Mouse (Mus musculus) forebrain, embryonic 15.5 days (tissue): ENCODE data around the gene Resf1. TPM values are rescaled to one million over a fixed set of nuclear protein-coding genes. Genes with fewer than 3 reads are reported as not detected.
"Not testable (repeated sequence)": the region's sequence is repeated elsewhere in the genome, so short reads cannot be mapped to it uniquely, and the experiment has no call there.

ENCODE experiments used
- ATAC-seq: fragments of 200-750 bp; cut with Nextera tagmentation; replicated peaks from 2 replicates; pipeline ENCODE4 v1.8.0; 2017; ENCODE audit warnings: mild to moderate bottlenecking, moderate TSS enrichment, moderate library complexity
- H3K27ac ChIP-seq: fragments of 300-500 bp; sonication (generic); replicated peaks from 2 replicates; pipeline ENCODE4 v1.5.1; 2015; ENCODE audit warnings: mild to moderate bottlenecking, inconsistent platforms
- H3K27me3 ChIP-seq: fragments of 300-500 bp; sonication (generic); 2 replicates; pipeline ENCODE4 v1.6.1; 2015; ENCODE audit warnings: inconsistent platforms
- H3K36me3 ChIP-seq: fragments of 300-500 bp; sonication (generic); 2 replicates; pipeline ENCODE4 v1.6.1; 2015; ENCODE audit warnings: mild to moderate bottlenecking, inconsistent platforms
- H3K4me1 ChIP-seq: fragments of 300-500 bp; sonication (generic); 2 replicates; pipeline ENCODE4 v1.6.1; 2015; ENCODE audit warnings: inconsistent platforms
- H3K4me2 ChIP-seq: fragments of 300-500 bp; sonication (generic); replicated peaks from 2 replicates; pipeline ENCODE4 v1.6.1; 2015; ENCODE audit warnings: mild to moderate bottlenecking, inconsistent platforms
- H3K4me3 ChIP-seq: fragments of 300-500 bp; sonication (generic); 2 replicates; pipeline ENCODE4 v1.5.1; 2015; ENCODE audit warnings: mild to moderate bottlenecking, inconsistent platforms
- H3K9ac ChIP-seq: fragments of 300-500 bp; sonication (generic); replicated peaks from 2 replicates; pipeline ENCODE4 v1.6.1; 2015; ENCODE audit warnings: mild to moderate bottlenecking, inconsistent platforms
- H3K9me3 ChIP-seq: fragments of 300-500 bp; sonication (generic); 2 replicates; pipeline ENCODE4 v1.6.1; 2016; ENCODE audit warnings: inconsistent platforms
- WGBS: fragments of 180-500 bp; shearing (Covaris S2); methylation state at CpG from one replicate; pipeline ENCODE4 v1.1.7; 2015; ENCODE audit warnings: mixed read lengths; 5-methylcytosine and 5-hydroxymethylcytosine counted together
- polyA plus RNA-seq: library from polyadenylated mRNA; unstranded; fragments of >200 nt; fragmentation: Nextera tagmentation; extraction: Ambion mirVana; gene quantifications from 2 replicates; pipeline ENCODE4 v1.2.1, GENCODE M21; 2015

Gene Resf1
- 39.8 and 40.8 TPM in 2 replicates for polyA plus RNA-seq

DNA sequence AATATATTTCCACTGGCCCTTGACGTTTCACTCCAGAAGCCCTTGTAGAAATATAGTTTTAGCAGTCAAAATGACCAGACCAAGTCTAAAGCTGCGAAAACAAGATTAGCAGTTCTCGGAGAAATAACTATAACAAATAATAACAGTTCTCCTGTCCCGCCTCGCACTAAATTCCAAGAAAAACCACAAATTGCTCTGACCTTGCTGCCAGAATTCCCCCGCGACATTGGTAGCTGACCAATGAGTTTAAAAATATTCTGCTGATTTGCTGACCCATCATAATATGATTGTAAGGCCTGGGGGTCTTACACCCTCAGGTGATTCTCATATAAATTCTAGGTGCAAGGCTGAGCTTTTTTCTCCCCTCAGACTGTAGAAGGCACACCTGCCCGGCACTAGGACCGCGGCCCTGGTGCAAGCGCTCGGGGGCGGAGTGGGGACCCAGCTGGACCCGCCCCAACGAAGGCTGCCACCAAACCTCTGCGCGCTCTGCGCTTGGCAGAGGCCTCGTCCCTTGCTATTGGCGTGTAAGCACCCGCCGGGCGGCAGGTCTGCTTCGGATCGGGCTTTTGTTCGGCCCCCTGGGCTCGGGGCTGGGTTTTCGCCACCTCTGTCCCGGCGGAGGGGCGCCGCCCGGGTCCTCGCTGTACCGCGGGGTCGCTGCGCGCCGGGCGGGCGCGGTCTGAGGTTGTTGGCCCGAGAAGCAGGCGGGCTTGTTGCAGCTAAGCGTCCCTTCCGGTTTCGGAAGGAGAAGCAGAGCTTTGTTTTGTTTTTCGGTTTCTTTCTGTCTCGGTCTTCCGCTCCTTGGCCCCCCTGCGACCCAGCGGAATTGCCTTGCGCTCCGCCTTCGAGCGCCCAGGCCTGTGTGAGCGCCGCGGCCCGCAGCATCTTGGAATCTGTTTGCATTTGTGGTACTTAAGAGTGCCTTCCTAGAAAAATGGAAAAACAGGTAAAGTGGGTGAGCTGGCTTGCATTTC is at the start of gene Resf1:
Resf1 (plus strand) TSS at position 459 of the 977 bp plus-strand sequence.
- no peaks in the 10 kb centered on the region for H3K9me3 ChIP-seq
- peak within 1 kb of the TSS; percentile 87 for H3K4me3 ChIP-seq
- peaks cover 20% of the 10 kb centered on the region for H3K4me1 ChIP-seq
- H3K27ac ChIP-seq, result peak within 1 kb of the TSS; percentile 98
- no peaks in the 10 kb centered on the region for H3K27me3 ChIP-seq
- WGBS, result 4% methylated on average over 61 of the region's 61 CpGs
- peak; percentile 100 for ATAC-seq
- H3K4me2 ChIP-seq, result peak within 1 kb of the TSS; percentile 45
- H3K9ac ChIP-seq, result peak within 1 kb of the TSS; percentile 98
- H3K36me3 ChIP-seq, result peaks cover 15% of the 10 kb centered on the region; the same call in 1 of the 2 replicates

DNA sequence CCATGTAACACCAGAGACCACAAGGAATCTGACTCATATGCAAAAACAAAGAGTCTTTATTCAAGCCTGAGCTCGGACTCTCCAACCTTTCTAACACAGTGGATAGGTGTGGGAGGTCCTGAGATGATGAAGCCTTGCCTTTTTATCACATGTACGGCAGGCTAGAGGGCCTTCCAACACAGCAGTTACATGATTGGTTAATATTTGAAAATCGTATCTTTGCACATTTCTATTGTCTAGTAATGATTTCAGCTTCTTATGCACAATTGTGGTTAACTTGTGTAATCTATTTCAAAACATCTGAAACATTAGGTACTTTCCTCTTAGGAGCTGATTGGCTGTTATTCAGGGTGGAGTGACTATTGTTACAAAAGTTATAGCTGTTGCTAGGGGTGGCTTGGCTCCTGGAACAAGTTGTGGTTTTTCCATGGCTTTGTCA is 48.4 kb upstream of the Resf1 start:
- no peaks in the 10 kb centered on the region for H3K27me3 ChIP-seq
- no peaks in the 10 kb centered on the region for H3K4me1 ChIP-seq
- 70% methylated on average over 3 of the region's 3 CpGs for WGBS
- H3K4me2 ChIP-seq, result no peak overlapping the region
- no peak overlapping the region for H3K4me3 ChIP-seq
- H3K9ac ChIP-seq, result no peak overlapping the region
- no peak overlapping the region for H3K27ac ChIP-seq
- H3K36me3 ChIP-seq, result no peaks in the 10 kb centered on the region
- no peak for ATAC-seq
- no peaks in the 10 kb centered on the region for H3K9me3 ChIP-seq

DNA sequence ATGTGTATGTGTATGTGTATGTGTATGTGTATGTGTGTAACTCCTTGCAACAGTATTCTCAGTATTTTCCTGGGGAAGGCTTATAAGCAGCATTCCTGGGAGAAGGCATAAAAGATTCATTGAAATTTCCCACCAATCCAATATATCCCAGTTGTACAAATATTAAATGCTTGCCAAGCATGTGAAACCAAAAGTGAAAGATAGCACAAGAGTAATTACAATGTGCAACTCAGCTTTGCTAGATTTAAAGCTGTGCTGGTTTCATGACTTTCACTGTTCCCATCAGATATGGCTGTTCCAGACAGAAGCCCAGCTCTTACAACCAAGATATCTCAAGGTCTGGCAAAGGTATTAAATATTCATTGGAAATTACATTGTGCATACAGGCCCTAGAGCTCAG is 41.3 kb upstream of the Resf1 start:
- Histone ChIP-seq H3K4me3 (no peak overlapping the region), H3K4me1 (no peaks in the 10 kb centered on the region), H3K36me3 (no peaks in the 10 kb centered on the region), H3K9ac (no peak overlapping the region), H3K4me2 (no peak overlapping the region), H3K27me3 (no peaks in the 10 kb centered on the region), H3K27ac (no peak overlapping the region), H3K9me3 (no peaks in the 10 kb centered on the region)
- no peak for ATAC-seq

DNA sequence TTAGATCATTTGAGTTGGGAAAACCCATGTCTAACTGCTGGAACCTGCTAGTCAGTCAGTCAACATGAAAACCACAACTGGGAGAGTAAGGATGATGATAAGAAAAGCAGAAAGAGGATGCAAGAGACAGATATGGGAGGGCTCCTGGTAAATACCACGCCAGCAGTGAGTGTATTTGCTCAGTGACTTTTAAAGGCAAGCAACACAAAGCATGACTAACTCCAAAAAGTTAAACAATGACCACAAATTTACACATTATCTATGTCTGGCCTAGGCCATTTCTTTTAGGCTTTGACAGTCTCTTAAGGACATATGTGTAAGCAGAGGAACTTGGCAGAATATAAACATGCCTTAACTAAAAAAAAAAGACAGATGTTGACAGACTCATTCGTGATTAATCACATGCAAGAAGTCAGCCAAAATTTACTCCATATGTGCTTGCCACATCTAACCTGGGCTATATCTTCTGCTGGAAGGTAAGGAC is 30.9 kb upstream of the Resf1 start:
- Histone ChIP-seq H3K36me3 (no peaks in the 10 kb centered on the region), H3K27ac (no peak overlapping the region), H3K4me2 (no peak overlapping the region), H3K9ac (no peak overlapping the region), H3K4me3 (no peak overlapping the region), H3K4me1 (no peaks in the 10 kb centered on the region), H3K9me3 (peaks cover 10% of the 10 kb centered on the region; the same call in 1 of the 2 replicates), H3K27me3 (no peaks in the 10 kb centered on the region)
- 83% methylated on average over 2 of the region's 2 CpGs for WGBS
- ATAC-seq, result no peak

DNA sequence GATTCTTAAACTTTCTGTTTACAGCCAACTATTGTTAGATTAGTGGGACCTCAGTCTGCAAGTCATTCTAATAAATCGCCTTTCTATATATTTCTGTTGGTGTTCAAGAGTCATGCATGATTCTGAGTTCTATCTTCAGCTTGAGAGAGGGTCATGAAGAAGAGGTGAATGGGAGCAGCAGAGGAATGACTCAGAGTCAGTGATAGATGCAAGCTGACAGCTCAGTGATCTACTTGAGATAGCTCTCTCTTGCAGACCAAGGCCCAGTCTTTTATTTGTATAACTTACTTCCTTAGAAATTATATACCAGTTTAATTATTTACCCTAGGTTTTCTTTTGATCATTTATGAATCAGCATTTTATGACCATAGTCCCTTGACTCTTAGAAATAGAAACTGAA is 30.3 kb upstream of the Resf1 start:
- Histone ChIP-seq H3K4me2 (no peak overlapping the region), H3K27me3 (no peaks in the 10 kb centered on the region), H3K9ac (no peak overlapping the region), H3K27ac (no peak overlapping the region), H3K4me1 (no peaks in the 10 kb centered on the region), H3K4me3 (no peak overlapping the region), H3K36me3 (no peaks in the 10 kb centered on the region), H3K9me3 (peaks cover 10% of the 10 kb centered on the region; the same call in 1 of the 2 replicates)
- 86% methylated on average over 1 of the region's 1 CpGs for WGBS
- no peak for ATAC-seq

DNA sequence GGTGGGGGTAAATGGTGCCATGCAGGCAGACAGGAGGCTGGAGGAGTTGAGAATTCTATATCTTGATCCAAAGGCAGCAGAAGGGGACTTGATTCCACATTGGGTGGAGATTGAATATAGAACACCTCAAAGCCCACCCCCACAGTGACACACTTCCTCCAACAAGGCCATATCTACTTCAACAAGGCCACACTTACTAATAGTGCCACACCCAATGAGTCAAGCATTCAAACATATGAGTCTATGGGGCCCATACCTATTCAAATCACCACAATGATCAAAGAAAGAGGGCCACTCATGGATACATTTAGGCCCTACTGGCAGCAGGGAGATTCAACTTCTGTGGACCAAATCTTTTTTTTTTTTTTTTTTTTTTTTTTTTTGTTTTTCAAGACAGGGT is 28.7 kb upstream of the Resf1 start:
- Histone ChIP-seq H3K4me3 (no peak overlapping the region), H3K27ac (no peak overlapping the region), H3K36me3 (no peaks in the 10 kb centered on the region), H3K4me2 (no peak overlapping the region), H3K9me3 (peaks cover 10% of the 10 kb centered on the region; the same call in 1 of the 2 replicates), H3K9ac (no peak overlapping the region), H3K4me1 (no peaks in the 10 kb centered on the region), H3K27me3 (no peaks in the 10 kb centered on the region)
- ATAC-seq, result no peak

DNA sequence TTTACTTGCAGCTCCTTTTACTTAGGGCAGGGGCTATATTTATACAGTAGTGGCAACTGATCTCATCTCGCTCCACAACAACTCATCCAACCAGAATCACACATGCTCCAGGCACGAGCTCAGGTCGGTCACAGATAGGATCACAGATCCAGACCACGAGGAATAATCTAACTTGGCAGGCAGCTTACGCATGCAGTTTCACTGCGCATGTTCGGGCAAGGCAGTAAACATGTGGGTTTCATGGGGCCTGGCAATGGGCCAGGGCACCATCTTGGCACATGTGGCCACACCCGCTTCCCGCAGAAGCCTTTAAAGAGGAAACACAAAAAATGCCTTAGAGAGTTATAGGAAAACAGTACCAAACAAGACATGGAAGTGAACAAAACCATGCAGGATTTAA is 21.0 kb upstream of the Resf1 start:
- not testable (repeated sequence) for H3K4me1 ChIP-seq, H3K36me3 ChIP-seq, H3K9me3 ChIP-seq, H3K27ac ChIP-seq, H3K4me2 ChIP-seq, H3K4me3 ChIP-seq, H3K27me3 ChIP-seq, H3K9ac ChIP-seq, ATAC-seq
- 88% methylated on average over 9 of the region's 9 CpGs for whole genome bisulfite sequencing

DNA sequence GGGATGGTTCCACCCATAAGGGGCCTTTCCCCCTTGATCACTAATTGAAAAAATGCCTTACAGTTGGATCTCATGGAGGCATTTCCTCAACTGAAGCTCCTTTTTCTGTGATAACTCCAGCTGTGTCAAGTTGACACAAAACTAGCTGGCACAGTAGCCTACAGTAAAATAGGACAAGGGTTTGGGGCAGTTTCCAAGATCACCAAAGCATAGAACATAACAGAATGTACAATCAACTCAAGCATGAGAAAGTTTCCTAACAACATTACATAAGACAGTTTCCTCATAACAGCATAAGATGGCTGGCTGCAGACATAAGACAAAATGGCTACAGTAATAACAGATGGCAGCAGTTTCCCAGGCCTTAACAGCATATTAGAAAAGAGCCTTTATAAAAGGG is 6.0 kb upstream of the Resf1 start:
- not testable (repeated sequence) for H3K27ac ChIP-seq, H3K4me1 ChIP-seq, H3K9ac ChIP-seq, ATAC-seq, H3K4me2 ChIP-seq, H3K27me3 ChIP-seq, H3K4me3 ChIP-seq, H3K9me3 ChIP-seq, H3K36me3 ChIP-seq

DNA sequence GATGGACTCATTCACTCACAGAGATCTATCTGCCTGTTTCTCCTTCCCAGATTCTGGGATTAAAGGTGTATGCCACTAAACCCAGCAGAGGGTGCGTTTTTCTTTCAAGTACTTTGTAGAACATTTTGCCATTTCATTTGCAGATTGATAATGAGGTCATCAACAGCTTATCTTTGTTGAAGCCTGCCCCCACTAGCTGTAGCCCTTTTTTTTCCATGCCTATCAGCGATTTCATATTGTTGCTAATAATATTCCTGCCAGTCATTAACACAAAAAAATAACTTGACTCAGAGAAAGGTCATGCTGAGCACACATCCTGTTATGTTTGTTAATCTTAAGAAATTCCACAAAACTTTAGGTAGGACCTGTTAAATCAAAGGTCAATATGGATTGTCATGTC is 2.1 kb upstream of the Resf1 start:
- Histone ChIP-seq H3K36me3 (peaks cover 6% of the 10 kb centered on the region; the same call in 1 of the 2 replicates), H3K4me1 (peaks cover 20% of the 10 kb centered on the region), H3K9me3 (no peaks in the 10 kb centered on the region), H3K9ac (no peak overlapping the region), H3K4me3 (no peak overlapping the region), H3K4me2 (no peak overlapping the region), H3K27me3 (no peaks in the 10 kb centered on the region), H3K27ac (no peak overlapping the region)
- WGBS, result 89% methylated on average over 2 of the region's 2 CpGs
- no peak for ATAC-seq

DNA sequence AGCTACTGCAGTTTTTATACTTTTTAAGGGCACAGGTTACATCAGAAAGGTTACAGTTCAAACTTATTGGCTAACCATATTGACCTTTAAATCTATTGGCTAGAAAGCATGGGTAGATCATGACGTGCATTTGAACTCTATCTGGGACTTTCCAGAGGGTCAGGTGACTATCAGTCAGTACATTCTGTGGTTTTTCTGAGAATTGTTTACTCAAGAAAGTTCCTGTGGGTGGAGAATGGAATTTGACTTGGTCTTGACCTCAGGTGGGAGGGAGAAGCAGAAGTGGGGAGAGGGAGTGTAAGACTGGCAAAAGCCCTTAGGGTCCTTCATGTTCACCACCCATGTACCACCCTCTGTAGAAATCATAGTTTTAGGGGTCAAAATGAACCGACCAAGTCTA is 1.4 kb upstream of the Resf1 start:
- Histone ChIP-seq H3K27ac (no peak overlapping the region), H3K27me3 (no peaks in the 10 kb centered on the region), H3K4me1 (peaks cover 20% of the 10 kb centered on the region), H3K36me3 (peaks cover 10% of the 10 kb centered on the region; the same call in 1 of the 2 replicates), H3K9ac (no peak overlapping the region), H3K9me3 (no peaks in the 10 kb centered on the region), H3K4me3 (no peak overlapping the region), H3K4me2 (no peak overlapping the region)
- WGBS, result 92% methylated on average over 2 of the region's 2 CpGs
- no peak for ATAC-seq

DNA sequence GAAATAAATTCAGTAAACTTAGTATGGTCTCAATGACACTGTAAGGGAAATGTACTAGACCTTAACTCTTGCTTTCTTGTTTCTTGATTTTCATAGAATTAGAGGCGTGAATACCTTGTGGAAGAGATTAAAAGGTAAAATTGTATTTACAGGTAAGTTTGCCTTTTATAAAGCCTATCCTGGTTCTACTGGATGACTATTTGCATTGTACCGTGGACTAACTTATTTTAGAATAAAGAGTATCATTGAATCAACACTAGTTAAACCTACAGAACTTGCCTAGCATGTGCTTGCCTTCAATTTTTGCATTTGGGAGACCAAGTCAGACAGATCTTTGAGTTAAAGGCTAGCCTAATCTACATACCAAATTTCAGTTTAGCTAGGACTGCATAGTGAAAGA is 1.0 kb downstream of the Resf1 start:
- 44% methylated on average over 2 of the region's 2 CpGs for WGBS
- Histone ChIP-seq H3K36me3 (peaks cover 21% of the 10 kb centered on the region), H3K4me1 (peaks cover 20% of the 10 kb centered on the region), H3K9me3 (no peaks in the 10 kb centered on the region), H3K4me2 (peak overlapping the region; percentile 45), H3K9ac (peak overlapping the region; percentile 98), H3K27ac (no peak overlapping the region; the same call in 1 of the 2 replicates), H3K27me3 (no peaks in the 10 kb centered on the region), H3K4me3 (peak overlapping the region; percentile 87)
- no peak for ATAC-seq

DNA sequence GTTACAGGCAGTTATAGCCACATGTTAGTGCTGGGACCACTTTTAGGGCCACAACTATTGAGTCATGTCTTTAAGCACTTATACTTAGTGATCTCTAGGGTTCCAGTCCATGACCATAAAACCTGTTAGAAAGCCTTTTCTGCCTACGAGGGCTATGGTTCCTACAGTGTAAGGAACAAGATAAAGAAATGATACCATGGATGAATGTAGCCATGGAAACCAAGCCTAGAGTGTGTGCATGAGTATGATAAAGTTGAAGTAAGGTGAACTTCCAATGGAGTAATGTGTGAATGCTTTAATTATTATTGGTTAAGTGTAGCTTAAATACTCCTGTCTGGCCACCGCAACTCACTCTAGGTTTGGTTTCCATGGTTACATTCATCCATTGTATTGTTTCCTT is 1.8 kb downstream of the Resf1 start:
- WGBS, result 79% methylated on average over 2 of the region's 2 CpGs
- Histone ChIP-seq H3K4me2 (peak overlapping the region; percentile 45), H3K27me3 (no peaks in the 10 kb centered on the region), H3K36me3 (peaks cover 27% of the 10 kb centered on the region), H3K4me3 (peak overlapping the region; percentile 87), H3K4me1 (peaks cover 20% of the 10 kb centered on the region), H3K9ac (no peak overlapping the region), H3K9me3 (no peaks in the 10 kb centered on the region), H3K27ac (no peak overlapping the region)
- no peak for ATAC-seq
